Mouse (Mus musculus) midbrain, embryonic 11.5 days (tissue): ENCODE results near the gene Acss1. TPM values are rescaled to one million over a fixed set of nuclear protein-coding genes. Genes with fewer than 3 reads are reported as not detected.

Experiments
- ATAC-seq: fragments of 200-750 bp; cut with Nextera tagmentation; 2 replicates; pipeline ENCODE4 v1.8.0; 2017; ENCODE audit warnings: moderate TSS enrichment, moderate library complexity; ENCODE audit not compliant: low FRiP score
- DNase-seq: peaks from one replicate; pipeline ENCODE4 v3.0.0; 2015; ENCODE audit warnings: low spot score; ENCODE audit errors: missing footprints
- H3K27ac ChIP-seq: fragments of 300-500 bp; sonication (generic); 2 replicates; pipeline ENCODE4 v1.5.1; 2014; ENCODE audit warnings: low read depth, low read length
- H3K27me3 ChIP-seq: fragments of 300-500 bp; sonication (generic); 2 replicates; pipeline ENCODE4 v1.6.1; 2014; ENCODE audit warnings: mild to moderate bottlenecking, low read length, moderate library complexity, mixed read lengths; ENCODE audit not compliant: control insufficient read depth, insufficient read depth
- H3K36me3 ChIP-seq: fragments of 300-500 bp; sonication (generic); 2 replicates; pipeline ENCODE4 v1.6.1; 2014; ENCODE audit warnings: mild to moderate bottlenecking, low read length, moderate library complexity, mixed read lengths; ENCODE audit not compliant: control insufficient read depth, insufficient read depth
- H3K4me1 ChIP-seq: fragments of 300-500 bp; sonication (generic); 2 replicates; pipeline ENCODE4 v1.6.1; 2014; ENCODE audit warnings: low read length; ENCODE audit not compliant: control insufficient read depth, insufficient read depth
- H3K4me2 ChIP-seq: fragments of 300-500 bp; sonication (generic); 2 replicates; pipeline ENCODE4 v1.6.1; 2014; ENCODE audit warnings: mild to moderate bottlenecking, moderate library complexity
- H3K4me3 ChIP-seq: fragments of 300-500 bp; sonication (generic); 2 replicates; pipeline ENCODE4 v1.5.1; 2014; ENCODE audit warnings: low read depth, low read length
- H3K9ac ChIP-seq: fragments of 300-500 bp; sonication (generic); 2 replicates; pipeline ENCODE4 v1.6.1; 2014; ENCODE audit warnings: low read length
- H3K9me3 ChIP-seq: fragments of 300-500 bp; sonication (generic); 2 replicates; pipeline ENCODE4 v1.6.1; 2016; ENCODE audit warnings: low read length; ENCODE audit not compliant: control insufficient read depth
- WGBS: fragments of 180-500 bp; shearing (Covaris S2); extraction: QIAGEN DNeasy Blood & Tissue Kit; methylation state at CpG from one replicate; pipeline ENCODE4 v1.1.7; 2014; 5-methylcytosine and 5-hydroxymethylcytosine counted together
- polyA plus RNA-seq: library from polyadenylated mRNA; unstranded; fragments of >200 nt; fragmentation: Nextera tagmentation; extraction: Ambion mirVana; gene quantifications from 2 replicates; pipeline ENCODE4 v1.2.1, GENCODE M21; 2014

The Acss1 gene
- polyA plus RNA-seq, 1 experiment from 2014 or later: 20.5 TPM

- Histone ChIP-seq H3K27ac (no peak overlapping the region), H3K4me1 (peaks cover 7% of the 10 kb centered on the region), H3K9me3 (no peaks in the 10 kb centered on the region), H3K36me3 (no peaks in the 10 kb centered on the region), H3K9ac (no peak overlapping the region), H3K27me3 (no peaks in the 10 kb centered on the region), H3K4me2 (no peak overlapping the region; the same call in 1 of the 2 replicates), H3K4me3 (no peak overlapping the region)
- 83% methylated on average over 1 of the region's 1 CpGs for WGBS
- no peak for ATAC-seq
- DNase-seq: no peak
Observed at GRCm38 (mm10) chr2:150607086-150607485, 61.2 kb downstream of the Acss1 start.

- ATAC-seq (no peak), DNase-seq (no peak)
- H3K36me3 ChIP-seq: no peaks in the 10 kb centered on the region
- no peak overlapping the region for H3K27ac ChIP-seq
- H3K4me3 ChIP-seq: no peak overlapping the region
- WGBS: 87% methylated on average over 2 of the region's 2 CpGs
- no peaks in the 10 kb centered on the region for H3K9me3 ChIP-seq
- no peaks in the 10 kb centered on the region for H3K27me3 ChIP-seq
- H3K4me2 ChIP-seq: no peak overlapping the region
- H3K4me1 ChIP-seq: peaks cover 7% of the 10 kb centered on the region
- no peak overlapping the region for H3K9ac ChIP-seq
Observed at GRCm38 (mm10) chr2:150604802-150605201, 63.5 kb downstream of the Acss1 start.

- no peak for DNase-seq
Observed at GRCm38 (mm10) chr2:150602166-150602565, 66.1 kb downstream of the Acss1 start.

GRCm38 (mm10) chr2:150600263-150600662 is 68.0 kb downstream of the Acss1 start:
- WGBS: 94% methylated on average over 2 of the region's 2 CpGs
- DNase-seq (no peak), ATAC-seq (no peak)
- H3K27me3 ChIP-seq: no peaks in the 10 kb centered on the region
- no peak overlapping the region for H3K4me3 ChIP-seq
- no peak overlapping the region for H3K27ac ChIP-seq
- no peak overlapping the region for H3K9ac ChIP-seq
- H3K9me3 ChIP-seq: no peaks in the 10 kb centered on the region
- no peaks in the 10 kb centered on the region for H3K4me1 ChIP-seq
- H3K4me2 ChIP-seq: no peak overlapping the region
- H3K36me3 ChIP-seq: no peaks in the 10 kb centered on the region

More at GRCm38 (mm10) chr2:150602166-150602565, 66.1 kb downstream of the Acss1 start:
- ATAC-seq: no peak
- Histone ChIP-seq H3K4me2 (no peak overlapping the region), H3K4me3 (no peak overlapping the region), H3K27ac (no peak overlapping the region), H3K36me3 (no peaks in the 10 kb centered on the region), H3K9me3 (no peaks in the 10 kb centered on the region), H3K9ac (no peak overlapping the region), H3K4me1 (peaks cover 2% of the 10 kb centered on the region), H3K27me3 (no peaks in the 10 kb centered on the region)
- WGBS: 88% methylated on average over 2 of the region's 2 CpGs

- WGBS: 89% methylated on average over 3 of the region's 3 CpGs
- ATAC-seq (no peak), DNase-seq (no peak)
- no peak overlapping the region for H3K9ac ChIP-seq
- no peaks in the 10 kb centered on the region for H3K9me3 ChIP-seq
- 0 out of 2 replicates have a peak, but pooled peaks cover 2% of the 10 kb centered on the region for H3K36me3 ChIP-seq
- H3K27ac ChIP-seq: no peak overlapping the region
- no peak overlapping the region for H3K4me2 ChIP-seq
- H3K4me1 ChIP-seq: no peaks in the 10 kb centered on the region
- no peak overlapping the region for H3K4me3 ChIP-seq
- H3K27me3 ChIP-seq: no peaks in the 10 kb centered on the region
Observed at GRCm38 (mm10) chr2:150595411-150596190, 72.7 kb downstream of the Acss1 start.

- no peak for ATAC-seq
- no peaks in the 10 kb centered on the region for H3K9me3 ChIP-seq
- 70% methylated on average over 11 of the region's 11 CpGs for WGBS
Observed at GRCm38 (mm10) chr2:150589076-150589475, 79.2 kb downstream of the Acss1 start.

GRCm38 (mm10) chr2:150579628-150580027 is 88.7 kb downstream of the Acss1 start:
- no peaks in the 10 kb centered on the region for H3K36me3 ChIP-seq
- 87% methylated on average over 1 of the region's 1 CpGs for WGBS
- DNase-seq: no peak
- no peaks in the 10 kb centered on the region for H3K4me1 ChIP-seq
- H3K9me3 ChIP-seq: no peaks in the 10 kb centered on the region
- H3K9ac ChIP-seq: no peak overlapping the region
- no peak overlapping the region for H3K27ac ChIP-seq
- H3K27me3 ChIP-seq: no peaks in the 10 kb centered on the region
- no peak for ATAC-seq
- H3K4me2 ChIP-seq: no peak overlapping the region
- no peak overlapping the region for H3K4me3 ChIP-seq

More at GRCm38 (mm10) chr2:150589076-150589475, 79.2 kb downstream of the Acss1 start:
- Histone ChIP-seq H3K4me2 (no peak overlapping the region), H3K36me3 (peaks cover 6% of the 10 kb centered on the region; the same call in 1 of the 2 replicates), H3K9ac (no peak overlapping the region), H3K4me1 (no peaks in the 10 kb centered on the region), H3K27ac (no peak overlapping the region), H3K27me3 (no peaks in the 10 kb centered on the region), H3K4me3 (no peak overlapping the region)
- DNase-seq: no peak

- WGBS: 83% methylated on average over 5 of the region's 5 CpGs
- Histone ChIP-seq H3K27me3 (no peaks in the 10 kb centered on the region), H3K9me3 (no peaks in the 10 kb centered on the region), H3K4me3 (no peak overlapping the region), H3K4me1 (no peaks in the 10 kb centered on the region), H3K9ac (no peak overlapping the region), H3K36me3 (no peaks in the 10 kb centered on the region), H3K27ac (no peak overlapping the region), H3K4me2 (no peak overlapping the region)
- ATAC-seq (no peak), DNase-seq (no peak)
Observed at GRCm38 (mm10) chr2:150578603-150579002, 89.7 kb downstream of the Acss1 start.

- no peaks in the 10 kb centered on the region for H3K9me3 ChIP-seq
- no peak overlapping the region for H3K27ac ChIP-seq
- no peaks in the 10 kb centered on the region for H3K36me3 ChIP-seq
- ATAC-seq (no peak), DNase-seq (no peak)
- H3K27me3 ChIP-seq: no peaks in the 10 kb centered on the region
- WGBS: 91% methylated on average over 1 of the region's 1 CpGs
- H3K9ac ChIP-seq: no peak overlapping the region
- H3K4me3 ChIP-seq: no peak overlapping the region
- H3K4me1 ChIP-seq: no peaks in the 10 kb centered on the region
- no peak overlapping the region for H3K4me2 ChIP-seq
Observed at GRCm38 (mm10) chr2:150576256-150576655, 92.0 kb downstream of the Acss1 start.
